Mouse (Mus musculus) embryonic facial prominence, embryonic 15.5 days (tissue): Measurements from ENCODE around the gene Gm7029. TPM values are rescaled to one million over a fixed set of nuclear protein-coding genes. Genes with fewer than 3 reads are reported as not detected.
"Not testable (repeated sequence)": the region's sequence is repeated elsewhere in the genome, so short reads cannot be mapped to it uniquely, and the experiment has no call there.

Experiments used
- ATAC-seq: fragments of 200-750 bp; cut with Nextera tagmentation; 2 replicates; pipeline ENCODE4 v1.8.0; 2017; ENCODE audit warnings: low read depth, moderate TSS enrichment; ENCODE audit not compliant: insufficient number of reproducible peaks, low FRiP score, low TSS enrichment
- H3K27ac ChIP-seq: fragments of 300-500 bp; sonication (generic); replicated peaks from 2 replicates; pipeline ENCODE4 v1.5.1; 2015; ENCODE audit warnings: mild to moderate bottlenecking, inconsistent platforms
- H3K27me3 ChIP-seq: fragments of 300-500 bp; sonication (generic); 2 replicates; pipeline ENCODE4 v1.6.1; 2015; ENCODE audit warnings: inconsistent platforms
- H3K36me3 ChIP-seq: fragments of 300-500 bp; sonication (generic); 2 replicates; pipeline ENCODE4 v1.6.1; 2015; ENCODE audit warnings: mild to moderate bottlenecking, inconsistent platforms
- H3K4me1 ChIP-seq: fragments of 300-500 bp; sonication (generic); 2 replicates; pipeline ENCODE4 v1.6.1; 2015; ENCODE audit warnings: inconsistent platforms
- H3K4me2 ChIP-seq: fragments of 300-500 bp; sonication (generic); replicated peaks from 2 replicates; pipeline ENCODE4 v1.6.1; 2015; ENCODE audit warnings: mild to moderate bottlenecking, inconsistent platforms
- H3K4me3 ChIP-seq: fragments of 300-500 bp; sonication (generic); replicated peaks from 2 replicates; pipeline ENCODE4 v1.5.1; 2015; ENCODE audit warnings: mild to moderate bottlenecking, inconsistent platforms
- H3K9ac ChIP-seq: fragments of 300-500 bp; sonication (generic); 2 replicates; pipeline ENCODE4 v1.6.1; 2015; ENCODE audit warnings: inconsistent platforms
- H3K9me3 ChIP-seq: fragments of 300-500 bp; sonication (generic); replicated peaks from 2 replicates; pipeline ENCODE4 v1.6.1; 2016; ENCODE audit warnings: inconsistent platforms
- WGBS: fragments of 180-500 bp; shearing (Covaris S2); methylation state at CpG from one replicate; pipeline ENCODE4 v1.1.7; 2015; 5-methylcytosine and 5-hydroxymethylcytosine counted together
- polyA plus RNA-seq: library from polyadenylated mRNA; unstranded; fragments of >200 nt; fragmentation: Nextera tagmentation; extraction: Ambion mirVana; gene quantifications from 2 replicates; pipeline ENCODE4 v1.2.1, GENCODE M21; 2015

Gm7029 gene
- polyA plus RNA-seq, 1 experiment from 2014 or later: not detected

- H3K4me1 ChIP-seq: peaks cover 12% of the 10 kb centered on the region
- not testable (repeated sequence) for H3K27me3 ChIP-seq, H3K4me2 ChIP-seq, H3K36me3 ChIP-seq, H3K9ac ChIP-seq, H3K27ac ChIP-seq, ATAC-seq, H3K4me3 ChIP-seq, H3K9me3 ChIP-seq
- WGBS: 70% methylated on average over 4 of the region's 4 CpGs
Observed at GRCm38 (mm10) chr17:33893011-33893410, 19.4 kb downstream of the Gm7029 start.

- H3K4me2 ChIP-seq: no peak overlapping the region
- H3K27me3 ChIP-seq: no peaks in the 10 kb centered on the region
- WGBS: 37% methylated on average over 6 of the region's 6 CpGs
Observed at GRCm38 (mm10) chr17:33897114-33897794, 23.6 kb downstream of the Gm7029 start.

GRCm38 (mm10) chr17:33898193-33898592 lies 24.6 kb downstream of the Gm7029 start:
- H3K4me3 ChIP-seq, H3K9me3 ChIP-seq, H3K4me2 ChIP-seq, H3K27me3 ChIP-seq, H3K27ac ChIP-seq, H3K9ac ChIP-seq, ATAC-seq, H3K4me1 ChIP-seq, H3K36me3 ChIP-seq: not testable (repeated sequence)
- 69% methylated on average over 4 of the region's 4 CpGs for WGBS

More at GRCm38 (mm10) chr17:33897114-33897794, 23.6 kb downstream of the Gm7029 start:
- H3K27ac ChIP-seq: no peak overlapping the region
- no peak for ATAC-seq
- H3K36me3 ChIP-seq: no peaks in the 10 kb centered on the region
- H3K4me1 ChIP-seq: no peaks in the 10 kb centered on the region
- H3K9me3 ChIP-seq: no peaks in the 10 kb centered on the region
- H3K9ac ChIP-seq: no peak overlapping the region
- H3K4me3 ChIP-seq: no peak overlapping the region

GRCm38 (mm10) chr17:33899642-33900041 lies 26.0 kb downstream of the Gm7029 start:
- Histone ChIP-seq H3K27me3 (no peaks in the 10 kb centered on the region), H3K36me3 (no peaks in the 10 kb centered on the region), H3K4me3 (no peak overlapping the region), H3K9me3 (no peaks in the 10 kb centered on the region), H3K4me2 (no peak overlapping the region), H3K4me1 (no peaks in the 10 kb centered on the region), H3K27ac (no peak overlapping the region), H3K9ac (no peak overlapping the region)
- ATAC-seq: no peak
- 68% methylated on average over 4 of the region's 4 CpGs for WGBS

- 66% methylated on average over 7 of the region's 7 CpGs for WGBS
- no peak for ATAC-seq
- Histone ChIP-seq H3K4me1 (no peaks in the 10 kb centered on the region), H3K9ac (no peak overlapping the region), H3K9me3 (no peaks in the 10 kb centered on the region), H3K4me3 (no peak overlapping the region), H3K36me3 (no peaks in the 10 kb centered on the region), H3K4me2 (no peak overlapping the region), H3K27me3 (no peaks in the 10 kb centered on the region), H3K27ac (no peak overlapping the region)
Observed at GRCm38 (mm10) chr17:33900281-33900988, 26.8 kb downstream of the Gm7029 start.

- H3K4me2 ChIP-seq: no peak overlapping the region
- no peak overlapping the region for H3K4me3 ChIP-seq
- no peaks in the 10 kb centered on the region for H3K9me3 ChIP-seq
- no peaks in the 10 kb centered on the region for H3K4me1 ChIP-seq
- H3K27me3 ChIP-seq: no peaks in the 10 kb centered on the region
- H3K9ac ChIP-seq: no peak overlapping the region
- 77% methylated on average over 4 of the region's 4 CpGs for WGBS
- no peak for ATAC-seq
- no peak overlapping the region for H3K27ac ChIP-seq
- H3K36me3 ChIP-seq: no peaks in the 10 kb centered on the region
Observed at GRCm38 (mm10) chr17:33900989-33901314, 27.3 kb downstream of the Gm7029 start.

GRCm38 (mm10) chr17:33901653-33902052 lies 28.0 kb downstream of the Gm7029 start:
- no peaks in the 10 kb centered on the region for H3K27me3 ChIP-seq
- H3K36me3 ChIP-seq: no peaks in the 10 kb centered on the region
- H3K27ac ChIP-seq: no peak overlapping the region
- no peak overlapping the region for H3K4me3 ChIP-seq
- no peaks in the 10 kb centered on the region for H3K4me1 ChIP-seq
- H3K4me2 ChIP-seq: no peak overlapping the region
- ATAC-seq: no peak
- no peaks in the 10 kb centered on the region for H3K9me3 ChIP-seq
- 62% methylated on average over 4 of the region's 4 CpGs for WGBS
- H3K9ac ChIP-seq: no peak overlapping the region

GRCm38 (mm10) chr17:33902079-33902478 lies 28.4 kb downstream of the Gm7029 start:
- H3K9ac ChIP-seq: no peak overlapping the region
- no peak overlapping the region for H3K27ac ChIP-seq
- WGBS: 74% methylated on average over 4 of the region's 4 CpGs
- H3K4me3 ChIP-seq: no peak overlapping the region
- no peak for ATAC-seq
- no peaks in the 10 kb centered on the region for H3K36me3 ChIP-seq
- H3K9me3 ChIP-seq: no peaks in the 10 kb centered on the region
- H3K27me3 ChIP-seq: no peaks in the 10 kb centered on the region
- no peak overlapping the region for H3K4me2 ChIP-seq
- no peaks in the 10 kb centered on the region for H3K4me1 ChIP-seq

- Histone ChIP-seq H3K4me2 (no peak overlapping the region), H3K9ac (no peak overlapping the region), H3K27ac (no peak overlapping the region), H3K4me3 (no peak overlapping the region), H3K9me3 (no peaks in the 10 kb centered on the region), H3K4me1 (no peaks in the 10 kb centered on the region), H3K27me3 (no peaks in the 10 kb centered on the region), H3K36me3 (no peaks in the 10 kb centered on the region)
- ATAC-seq: no peak
- WGBS: 80% methylated on average over 7 of the region's 7 CpGs
Observed at GRCm38 (mm10) chr17:33902491-33902890, 28.9 kb downstream of the Gm7029 start.

- H3K4me3 ChIP-seq, H3K4me2 ChIP-seq, H3K9ac ChIP-seq, ATAC-seq, H3K27ac ChIP-seq, H3K4me1 ChIP-seq, H3K27me3 ChIP-seq, H3K36me3 ChIP-seq, H3K9me3 ChIP-seq: not testable (repeated sequence)
- WGBS: 59% methylated on average over 6 of the region's 6 CpGs
Observed at GRCm38 (mm10) chr17:33903911-33904651, 30.4 kb downstream of the Gm7029 start.

GRCm38 (mm10) chr17:33904835-33905234 lies 31.2 kb downstream of the Gm7029 start, which contains the start of gene Platr17:
TSS of gene Platr17 (plus strand) at chr17:33905135.
- 26% methylated on average over 3 of the region's 4 CpGs for WGBS
- H3K4me2 ChIP-seq, H3K4me1 ChIP-seq, ATAC-seq, H3K9me3 ChIP-seq, H3K27me3 ChIP-seq, H3K4me3 ChIP-seq, H3K9ac ChIP-seq, H3K27ac ChIP-seq, H3K36me3 ChIP-seq: not testable (repeated sequence)
